Mouse (Mus musculus) stomach, postnatal 0 days (tissue): ENCODE results near the gene Rspo3. TPM values are rescaled to one million over a fixed set of nuclear protein-coding genes. Genes with fewer than 3 reads are reported as not detected.

ENCODE experiments used
- ATAC-seq: fragments of 200-750 bp; cut with Nextera tagmentation; 2 replicates; pipeline ENCODE4 v1.8.0; 2017; ENCODE audit not compliant: low FRiP score, low TSS enrichment
- DNase-seq: peaks from one replicate; pipeline ENCODE4 v3.0.0-alpha.2; 2016; ENCODE audit warnings: low spot score
- H3K27ac ChIP-seq: fragments of 300-500 bp; sonication (generic); replicated peaks from 2 replicates; pipeline ENCODE4 v1.5.1; 2014; ENCODE audit warnings: mild to moderate bottlenecking, control low read depth
- H3K27me3 ChIP-seq: fragments of 300-500 bp; sonication (generic); 2 replicates; pipeline ENCODE4 v1.6.1; 2014; ENCODE audit warnings: low read length; ENCODE audit not compliant: control insufficient read depth, insufficient read depth
- H3K36me3 ChIP-seq: fragments of 300-500 bp; sonication (generic); 2 replicates; pipeline ENCODE4 v1.6.1; 2014; ENCODE audit warnings: low read length, mixed read lengths; ENCODE audit not compliant: control insufficient read depth, insufficient read depth
- H3K4me1 ChIP-seq: fragments of 300-500 bp; sonication (generic); replicated peaks from 2 replicates; pipeline ENCODE4 v1.6.1; 2014; ENCODE audit warnings: antibody characterized with exemption; ENCODE audit not compliant: control insufficient read depth, insufficient read depth
- H3K4me2 ChIP-seq: fragments of 300-500 bp; sonication (generic); replicated peaks from 2 replicates; pipeline ENCODE4 v1.6.1; 2014; ENCODE audit warnings: low read depth, mild to moderate bottlenecking, control low read depth, moderate library complexity
- H3K4me3 ChIP-seq: fragments of 300-500 bp; sonication (generic); 2 replicates; pipeline ENCODE4 v1.5.1; 2014; ENCODE audit warnings: low read depth, low read length, control low read depth
- H3K9ac ChIP-seq: fragments of 300-500 bp; sonication (generic); 2 replicates; pipeline ENCODE4 v1.6.1; 2014; ENCODE audit warnings: mild to moderate bottlenecking, low read length, control low read depth, mixed read lengths
- H3K9me3 ChIP-seq: fragments of 300-500 bp; sonication (generic); 2 replicates; pipeline ENCODE4 v1.6.1; 2016; ENCODE audit warnings: low read length; ENCODE audit not compliant: control insufficient read depth
- CTCF ChIP-seq: IDR thresholded peaks from 2 replicates; pipeline ENCODE4 v1.5.1; 2016; ENCODE audit warnings: antibody characterized with exemption, low read depth, mild to moderate bottlenecking, moderate library complexity
- EP300 ChIP-seq: optimal IDR thresholded peaks from 2 replicates; pipeline ENCODE3; 2016; ENCODE audit warnings: antibody characterized with exemption
- WGBS: fragments of 180-500 bp; shearing (Covaris S2); extraction: QIAGEN DNeasy Blood & Tissue Kit; methylation state at CpG from one replicate; pipeline ENCODE4 v1.1.7; 2014; 5-methylcytosine and 5-hydroxymethylcytosine counted together
- polyA plus RNA-seq: library from polyadenylated mRNA; unstranded; fragments of >200 nt; fragmentation: Nextera tagmentation; extraction: Ambion mirVana; gene quantifications from 2 replicates; pipeline ENCODE4 v1.2.1, GENCODE M21; 2015

Gene Rspo3
- polyA plus RNA-seq, 1 experiment from 2014 or later, result 7.6 TPM

- TF ChIP-seq CTCF, result no peak
- TF ChIP-seq EP300, result no peak
- H3K4me1 ChIP-seq, result no peaks in the 10 kb centered on the region
- H3K4me2 ChIP-seq, result no peak overlapping the region
- no peak overlapping the region for H3K4me3 ChIP-seq
- DNase-seq (no peak), ATAC-seq (no peak)
- H3K9me3 ChIP-seq, result no peaks in the 10 kb centered on the region
- H3K27ac ChIP-seq, result no peak overlapping the region
- WGBS, result 84% methylated on average over 2 of the region's 2 CpGs
- no peak overlapping the region for H3K9ac ChIP-seq
- H3K27me3 ChIP-seq, result no peaks in the 10 kb centered on the region
- H3K36me3 ChIP-seq, result no peaks in the 10 kb centered on the region
These were observed 109.0 kb downstream of the Rspo3 start for GRCm38 (mm10) chr10:29426660-29427059.

GRCm38 (mm10) chr10:29424571-29424970 is 111.1 kb downstream of the Rspo3 start:
- WGBS, result 61% methylated on average over 2 of the region's 2 CpGs
- TF ChIP-seq EP300, result no peak
- TF ChIP-seq CTCF, result no peak
- Histone ChIP-seq H3K9ac (no peak overlapping the region), H3K4me2 (no peak overlapping the region), H3K27me3 (no peaks in the 10 kb centered on the region), H3K4me1 (no peaks in the 10 kb centered on the region), H3K9me3 (no peaks in the 10 kb centered on the region), H3K4me3 (no peak overlapping the region), H3K27ac (no peak overlapping the region), H3K36me3 (no peaks in the 10 kb centered on the region)
- no peak for ATAC-seq
- DNase-seq, result no peak

GRCm38 (mm10) chr10:29414361-29414760 is 121.3 kb downstream of the Rspo3 start:
- H3K27ac ChIP-seq, result no peak overlapping the region
- H3K36me3 ChIP-seq, result no peaks in the 10 kb centered on the region
- H3K4me2 ChIP-seq, result no peak overlapping the region
- H3K27me3 ChIP-seq, result no peaks in the 10 kb centered on the region
- ATAC-seq, result no peak
- no peak for DNase-seq
- H3K9ac ChIP-seq, result no peak overlapping the region
- H3K4me3 ChIP-seq, result no peak overlapping the region
- 48% methylated on average over 2 of the region's 2 CpGs for WGBS
- H3K4me1 ChIP-seq, result no peaks in the 10 kb centered on the region
- H3K9me3 ChIP-seq, result no peaks in the 10 kb centered on the region
- TF ChIP-seq CTCF (no peak), EP300 (no peak)

- ATAC-seq (no peak), DNase-seq (no peak)
- 0 out of 2 replicates have a peak overlapping the region, but pooled peaks have one; percentile 15 for H3K4me2 ChIP-seq
These were observed 132.9 kb downstream of the Rspo3 start for GRCm38 (mm10) chr10:29402656-29403268.

More at GRCm38 (mm10) chr10:29402656-29403268, 132.9 kb downstream of the Rspo3 start:
- H3K27ac ChIP-seq, result no peak overlapping the region
- no peak for TF ChIP-seq CTCF
- H3K9me3 ChIP-seq, result no peaks in the 10 kb centered on the region
- no peak overlapping the region for H3K9ac ChIP-seq
- H3K36me3 ChIP-seq, result no peaks in the 10 kb centered on the region
- no peak overlapping the region for H3K4me3 ChIP-seq
- WGBS, result 32% methylated on average over 8 of the region's 8 CpGs
- no peaks in the 10 kb centered on the region for H3K4me1 ChIP-seq
- H3K27me3 ChIP-seq, result no peaks in the 10 kb centered on the region

Other genes starting within 250 kb of the Rspo3 start
- 27.4 and 29.4 TPM in 2 replicates for gene Echdc1, start 222.7 kb downstream of the Rspo3 start, polyA plus RNA-seq
- gene Rnf146, start 173.4 kb downstream of the Rspo3 start, polyA plus RNA-seq, result 28.8 and 30.4 TPM in 2 replicates